Mouse (Mus musculus): Measurements from ENCODE around the gene Lrrc8d. TPM values are rescaled to one million over a fixed set of nuclear protein-coding genes. Genes with fewer than 3 reads are reported as not detected.

Lrrc8d gene
- 18.0 and 23.4 TPM in 2 replicates for polyA plus RNA-seq (2021; fragmentation: Nextera tagmentation)
- long read RNA-seq, experiment 1, partial matches to known transcripts = 0 of 12 reads
- long read RNA-seq, experiment 1, other reads (novel, unspliced or antisense) = 10 of 12 reads
- long read RNA-seq, experiment 2, transcript Lrrc8d-201 (3 exons, 3,923 nt) = major isoform, 10 of 35 reads
- long read RNA-seq, experiment 2, partial matches to known transcripts = 7 of 35 reads
- long read RNA-seq, experiment 2, other reads (novel, unspliced or antisense) = 13 of 35 reads

DNA sequence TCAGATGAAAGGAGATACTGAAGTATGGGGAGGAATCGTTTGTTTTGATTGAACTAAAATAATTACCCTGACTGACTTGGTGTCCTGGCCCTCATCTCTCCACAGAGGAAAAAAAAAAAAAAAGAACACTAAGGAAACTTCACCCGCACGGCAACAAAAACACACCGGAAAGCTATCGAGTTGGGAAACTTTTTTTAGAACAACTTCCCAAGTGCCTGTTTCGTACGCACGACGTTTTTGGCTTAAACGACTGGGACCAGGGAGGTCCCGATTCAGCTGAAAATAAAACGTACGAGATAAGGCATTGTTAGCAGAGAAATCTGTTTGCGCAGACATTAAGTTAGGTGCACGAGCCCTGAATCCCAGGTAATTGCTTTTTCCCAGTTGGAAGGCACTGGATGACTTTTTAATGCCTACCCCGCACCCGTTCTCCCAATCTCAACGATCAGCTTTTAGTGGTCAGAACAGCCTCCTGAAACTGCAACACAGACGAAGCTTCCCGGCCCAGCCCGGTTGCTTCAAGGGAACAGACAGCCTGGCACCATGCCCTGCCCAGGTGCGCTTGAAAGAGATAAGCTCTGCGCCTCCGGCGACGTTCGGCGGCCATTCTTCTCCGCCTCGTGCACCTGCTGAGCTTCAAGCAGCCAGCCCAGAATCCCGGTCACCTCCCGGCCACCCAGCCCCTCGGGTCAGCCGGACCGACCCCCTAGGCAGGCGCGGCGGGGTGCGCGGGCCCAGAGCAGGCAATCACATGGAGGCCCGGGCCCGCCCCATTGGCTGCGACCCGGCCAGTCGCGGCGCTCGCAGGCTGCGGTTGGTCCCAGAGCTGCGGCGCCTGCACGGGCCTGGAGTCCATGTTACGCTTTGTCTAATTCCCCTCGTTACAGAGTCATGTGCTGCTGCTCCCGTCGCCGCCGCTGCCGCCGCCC is at the start of gene Lrrc8d:
Gene Lrrc8d (plus strand): TSS at position 829 of the 929 bp plus-strand sequence.

DNA sequence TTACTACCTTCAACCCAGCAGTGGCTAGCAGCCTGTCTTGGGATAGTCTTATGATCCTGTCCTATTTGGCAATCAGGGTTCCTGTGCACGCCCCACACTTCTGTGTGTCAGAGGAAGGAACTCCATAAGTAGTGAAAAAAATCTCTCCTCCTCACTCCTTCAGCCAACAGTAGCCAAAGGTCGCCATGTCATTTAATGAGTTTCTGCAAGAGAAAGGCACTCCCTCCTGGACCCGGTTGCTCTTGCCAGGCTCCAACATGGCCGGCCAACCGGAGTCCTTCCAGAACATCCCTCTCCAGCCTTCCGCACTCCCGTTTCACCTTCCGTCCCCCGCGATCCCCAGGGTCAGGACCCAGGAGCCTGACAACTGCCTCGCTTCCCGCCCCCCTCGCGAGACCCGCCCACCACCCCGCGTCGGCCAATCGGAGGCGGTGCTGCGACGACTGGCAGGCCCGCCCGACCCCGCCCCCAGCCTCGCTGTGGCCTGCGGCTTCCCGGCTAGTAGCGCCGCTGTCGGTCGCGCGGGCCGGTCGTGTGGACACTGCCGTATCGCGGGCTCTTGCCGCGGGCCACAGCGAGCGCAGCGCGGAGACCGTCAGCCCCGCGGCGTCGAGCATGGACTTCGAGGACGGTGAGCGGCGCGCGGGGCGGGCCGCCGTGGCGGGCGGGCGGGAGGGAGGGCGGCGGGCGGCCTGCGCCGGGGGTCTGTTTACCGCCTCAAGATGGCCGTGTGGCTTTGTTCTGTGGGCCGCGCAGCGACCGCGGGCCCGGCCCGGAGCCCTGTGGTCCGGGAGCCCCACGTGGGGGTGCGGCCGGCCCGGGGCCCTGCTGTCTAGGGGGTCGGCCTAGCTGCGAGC is 176.5 kb downstream of the Lrrc8d start, which contains the start of gene Zfp326:
Gene Zfp326 (plus strand): TSS at position 498 of the 857 bp plus-strand sequence.

Other genes with a start within 250 kb of the Lrrc8d start
- 6.5 and 6.6 TPM in 2 replicates for gene Lrrc8c, start 180.6 kb upstream of the Lrrc8d start, polyA plus RNA-seq (2021; fragmentation: Nextera tagmentation)
- gene Zfp326, start 176.6 kb downstream of the Lrrc8d start, polyA plus RNA-seq (2021; fragmentation: Nextera tagmentation) = 13.5 and 14.0 TPM in 2 replicates